Mouse (Mus musculus) urinary bladder, adult 2 months (tissue): Measurements from ENCODE around the gene Gbx2. TPM values are rescaled to one million over a fixed set of nuclear protein-coding genes. Genes with fewer than 3 reads are reported as not detected.

Source experiments
- DNase-seq: peaks from one replicate; pipeline ENCODE4 v3.0.0; 2022; ENCODE audit warnings: low spot score
- polyA plus RNA-seq: library from polyadenylated mRNA; depleted of rRNA; stranded (reverse); fragments of >200 nt; gene quantifications from 2 replicates; pipeline ENCODE4 v1.2.3, GENCODE M21; 2012; rRNA removed

Gbx2 gene
- polyA plus RNA-seq, 1 experiment: not detected

- no peak for DNase-seq
Measured at GRCm38 (mm10) chr1:89912392-89912791, 18.6 kb downstream of the Gbx2 start.

GRCm38 (mm10) chr1:89909796-89910195 is 21.2 kb downstream of the Gbx2 start:
- DNase-seq: no peak

- DNase-seq: no peak
Measured at GRCm38 (mm10) chr1:89902641-89903040, 28.3 kb downstream of the Gbx2 start.

- DNase-seq: no peak
Measured at GRCm38 (mm10) chr1:89902236-89902635, 28.7 kb downstream of the Gbx2 start.

- no peak for DNase-seq
Measured at GRCm38 (mm10) chr1:89901381-89901780, 29.6 kb downstream of the Gbx2 start.

GRCm38 (mm10) chr1:89899761-89900445 is 31.1 kb downstream of the Gbx2 start:
- no peak for DNase-seq

- no peak for DNase-seq
Measured at GRCm38 (mm10) chr1:89899036-89899435, 31.9 kb downstream of the Gbx2 start.

- DNase-seq: no peak
Measured at GRCm38 (mm10) chr1:89895801-89896200, 35.2 kb downstream of the Gbx2 start.

GRCm38 (mm10) chr1:89892281-89892680 is 38.7 kb downstream of the Gbx2 start:
- no peak for DNase-seq

GRCm38 (mm10) chr1:89891400-89891799 is 39.6 kb downstream of the Gbx2 start:
- no peak for DNase-seq

- no peak for DNase-seq
Measured at GRCm38 (mm10) chr1:89885696-89886095, 45.3 kb downstream of the Gbx2 start.

- no peak for DNase-seq
Measured at GRCm38 (mm10) chr1:89884335-89884734, 46.6 kb downstream of the Gbx2 start.

- DNase-seq: no peak
Measured at GRCm38 (mm10) chr1:89880834-89881233, 50.1 kb downstream of the Gbx2 start.

- DNase-seq: no peak
Measured at GRCm38 (mm10) chr1:89880193-89880592, 50.8 kb downstream of the Gbx2 start.

- DNase-seq: no peak
Measured at GRCm38 (mm10) chr1:89878496-89878895, 52.5 kb downstream of the Gbx2 start.

Other genes with a start within 250 kb of the Gbx2 start
- gene Asb18, start 83.5 kb upstream of the Gbx2 start, polyA plus RNA-seq: 0.13 and 0.15 TPM in 2 replicates
- 0.09 TPM in 1 of 2 replicates, not detected in the other for gene Iqca, start 222.2 kb upstream of the Gbx2 start, polyA plus RNA-seq